Mouse (Mus musculus) heart, postnatal 0 days (tissue): ENCODE data around the gene Lpar1.

Experiments
- CTCF ChIP-seq: IDR thresholded peaks from 2 replicates; pipeline ENCODE4 v1.5.1; 2016; ENCODE audit warnings: antibody characterized with exemption, control low read depth, low read depth
- EP300 ChIP-seq: IDR thresholded peaks from 2 replicates; pipeline ENCODE4 v1.6.1; 2016; ENCODE audit warnings: antibody characterized with exemption, low read depth

GRCm38 (mm10) chr4:58535754-58536153, 17.9 kb downstream of the Lpar1 start:
- TF ChIP-seq CTCF (no peak), EP300 (no peak)
